Mouse (Mus musculus): ENCODE measurements at regions not wholly inside any gene's neighbourhood (a gene's known extent, or its start where the extent isn't known, plus 50 kb on each side); places are given as distances from the start of the nearest gene placed in this dataset.

DNA sequence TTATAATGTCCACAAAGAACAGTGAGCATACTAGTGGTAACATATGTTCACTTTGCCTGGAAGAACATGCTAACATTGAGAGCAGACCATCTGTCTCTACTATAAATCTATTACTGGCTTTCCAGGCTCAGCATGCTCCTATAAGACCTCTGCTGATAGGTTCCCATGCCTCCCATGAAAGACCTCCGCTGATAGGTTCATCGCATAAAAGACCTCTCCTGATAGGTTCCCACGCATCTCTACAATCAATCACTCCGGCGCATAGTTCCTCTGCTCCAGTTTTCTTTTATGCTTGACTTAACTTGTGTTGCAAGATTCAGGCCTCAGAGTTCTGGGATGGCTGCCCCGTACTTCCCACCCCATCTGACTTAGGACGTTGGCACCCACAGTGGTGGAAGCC, 65.1 kb upstream of the Enpp6 start:
- TF ChIP-seq POLR2A (IDR thresholded peaks at IDR 0.05; ENCODE audit: low read depth, low read length) = no peak
- TF ChIP-seq CTCF (IDR thresholded peaks at IDR 0.05; ENCODE audit: extremely low read depth, insufficient read depth, insufficient read length, insufficient replicate concordance) = no peak

Measured in spleen, adult 2 months (tissue).